Mouse (Mus musculus) regulatory T cell (primary cell): Measurements from ENCODE around the gene Hoxb6.

Experiments used
- in situ Hi-C: fragments of 300-600 bp; cut with MboI, MseI; formaldehyde crosslinking; loops from one replicate; pipeline ENCODE4 v1.15.1; 2025; ENCODE audit warnings: high pct_unique_total_duplicates

The Hoxb6 gene

DNA sequence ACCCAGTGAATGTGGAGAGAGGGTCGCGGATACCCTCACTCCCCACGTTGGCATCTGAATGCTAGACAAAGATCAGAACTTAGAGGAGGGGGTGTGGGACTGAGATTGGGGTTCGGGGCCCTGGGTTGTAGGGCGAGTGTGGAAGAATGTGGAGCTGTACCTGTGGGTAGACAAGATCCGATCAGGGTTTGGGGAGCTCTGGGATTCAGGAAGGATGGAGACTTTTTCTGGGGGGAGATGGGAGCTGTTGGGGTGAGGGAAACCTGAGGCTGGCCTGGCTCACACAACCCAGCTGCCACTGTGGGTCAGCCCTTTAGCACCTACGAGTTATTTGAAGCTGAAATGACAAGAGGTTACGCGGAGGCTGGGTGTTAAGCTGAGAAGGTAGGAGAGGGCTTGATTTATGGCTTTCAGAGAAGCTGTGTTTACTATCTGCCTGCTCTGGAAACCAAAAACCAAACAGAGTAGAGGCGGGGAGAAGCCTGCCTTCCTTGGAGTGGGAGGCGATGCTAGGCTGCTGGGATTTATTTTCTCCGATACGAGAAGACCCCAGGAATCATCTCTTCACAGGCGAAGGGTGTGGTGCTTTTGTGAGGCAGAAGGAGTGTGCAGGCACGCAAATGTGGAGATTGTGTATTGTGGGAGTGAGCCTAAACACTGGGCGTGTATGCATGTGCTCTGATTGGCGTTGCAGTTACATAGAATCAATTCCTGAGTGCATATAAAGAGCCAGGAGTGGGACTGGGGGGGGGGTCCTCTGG, 41.1 kb downstream of the Hoxb6 start:
- in situ Hi-C loops, result no loop called here

DNA sequence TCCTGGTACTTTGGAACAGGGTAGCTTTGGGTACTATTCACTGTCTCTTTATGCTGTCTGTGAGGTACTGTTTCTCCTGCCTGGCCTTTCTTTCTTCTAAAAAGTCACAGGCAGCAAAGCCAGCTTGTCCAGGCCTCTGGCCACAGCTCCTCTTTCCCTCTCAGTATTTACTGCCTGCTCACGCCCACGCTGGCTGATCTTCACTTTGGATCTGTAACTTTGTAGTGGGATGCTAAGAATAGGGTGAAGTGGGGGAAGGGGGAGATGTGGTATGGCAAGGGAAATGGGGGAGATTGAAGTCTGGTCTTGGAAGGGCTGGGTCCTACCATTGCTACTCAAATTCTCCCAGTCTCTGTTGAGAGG, 41.7 kb downstream of the Hoxb6 start:
- in situ Hi-C loops, result no loop called here

- in situ Hi-C loops, result no loop called here
These were observed 42.7 kb downstream of the Hoxb6 start for GRCm38 (mm10) chr11:96334998-96335397.

- in situ Hi-C loops, result no loop called here
These were observed 44.3 kb downstream of the Hoxb6 start for GRCm38 (mm10) chr11:96336597-96336996.

- in situ Hi-C loops, result no loop called here
These were observed 44.8 kb downstream of the Hoxb6 start for GRCm38 (mm10) chr11:96337026-96337425.

- in situ Hi-C loops, result no loop called here
These were observed 46.9 kb downstream of the Hoxb6 start for GRCm38 (mm10) chr11:96338957-96339855.

DNA sequence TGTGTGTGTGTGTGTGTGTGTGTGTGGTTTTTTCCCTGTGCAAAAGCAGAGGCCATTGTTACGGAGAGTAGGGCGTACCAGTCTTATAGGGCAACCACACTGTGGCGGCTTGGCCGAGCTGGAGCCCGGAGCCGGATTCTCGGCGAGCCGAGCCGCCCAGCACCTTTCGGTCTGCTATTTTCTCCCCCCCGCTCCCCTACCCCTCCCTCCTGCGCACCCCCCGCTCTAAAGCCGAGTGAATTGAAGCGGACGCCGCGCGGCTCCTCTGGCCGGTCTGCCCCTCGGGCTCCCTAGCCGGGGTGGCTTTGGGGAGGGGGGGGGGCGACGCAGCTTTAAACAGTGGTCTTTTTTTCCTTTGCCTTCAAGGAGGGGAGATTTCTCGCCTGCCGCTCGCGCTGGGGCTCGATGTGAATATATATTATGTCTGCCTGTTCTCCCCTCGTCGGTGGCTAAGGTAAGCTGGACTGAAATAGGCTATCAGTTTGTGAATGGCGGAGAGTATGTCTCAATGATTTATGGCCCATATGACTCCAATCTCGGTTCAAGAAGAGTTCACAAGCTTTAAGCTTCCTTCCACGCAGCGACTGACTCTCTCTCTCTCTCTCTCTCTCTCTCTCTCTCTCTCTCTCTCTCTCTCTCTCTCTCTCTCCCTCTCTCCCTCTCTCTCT, 48.6 kb downstream of the Hoxb6 start:
- in situ Hi-C loops, result no loop called here

- in situ Hi-C loops, result no loop called here
These were observed 49.7 kb downstream of the Hoxb6 start for GRCm38 (mm10) chr11:96341701-96342575.

DNA sequence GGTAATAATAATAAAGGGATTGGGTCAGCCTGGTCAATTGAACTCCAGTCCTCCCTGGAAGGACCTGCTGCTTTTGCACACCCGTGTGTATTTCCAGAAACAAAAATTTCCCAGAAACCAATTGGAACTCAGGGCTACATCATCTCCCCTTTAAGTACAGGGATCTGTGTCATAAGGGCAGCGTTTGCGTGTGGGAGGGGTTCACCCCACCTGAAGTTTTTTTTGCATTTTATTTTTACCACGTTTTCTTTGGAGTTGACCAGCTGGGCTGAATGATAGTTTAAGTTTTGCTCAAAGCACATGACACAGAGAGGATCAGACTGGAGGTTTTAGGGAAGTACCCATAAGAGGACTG, 50.3 kb downstream of the Hoxb6 start:
- in situ Hi-C loops, result no loop called here

- in situ Hi-C loops, result no loop called here
These were observed 51.0 kb downstream of the Hoxb6 start for GRCm38 (mm10) chr11:96343206-96343745.

DNA sequence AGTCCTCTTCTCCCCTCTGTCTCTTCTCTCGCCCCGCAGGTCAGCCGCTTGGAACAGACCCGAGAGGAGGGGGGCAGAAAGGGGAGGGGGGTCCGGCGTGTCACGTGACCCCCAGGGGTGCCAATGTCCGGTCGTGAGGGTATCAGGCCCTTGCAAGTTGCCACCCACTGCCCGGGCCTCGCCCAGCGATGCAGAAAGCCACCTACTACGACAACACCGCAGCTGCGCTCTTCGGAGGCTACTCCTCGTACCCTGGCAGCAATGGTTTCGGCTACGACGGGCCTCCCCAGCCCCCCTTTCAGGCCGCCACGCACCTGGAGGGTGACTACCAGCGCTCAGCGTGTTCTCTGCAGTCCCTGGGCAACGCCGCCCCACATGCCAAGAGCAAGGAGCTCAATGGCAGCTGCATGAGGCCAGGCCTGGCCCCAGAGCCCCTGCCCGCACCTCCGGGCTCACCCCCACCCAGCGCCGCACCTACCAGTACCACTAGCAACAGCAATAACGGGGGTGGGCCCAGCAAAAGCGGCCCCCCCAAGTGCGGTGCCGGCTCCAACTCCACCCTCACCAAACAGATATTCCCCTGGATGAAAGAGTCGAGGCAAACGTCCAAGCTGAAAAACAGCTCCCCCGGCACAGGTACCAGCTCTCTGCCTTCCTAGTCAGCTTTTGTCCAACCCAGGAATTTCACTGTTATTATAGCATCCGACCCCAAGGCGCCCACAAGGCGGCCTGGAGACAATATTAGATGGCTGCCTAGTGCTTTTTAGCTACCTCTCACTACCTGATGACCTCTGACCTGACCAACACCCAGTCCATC, 52.0 kb downstream of the Hoxb6 start:
- in situ Hi-C loops, result no loop called here

GRCm38 (mm10) chr11:96344878-96345159, 52.5 kb downstream of the Hoxb6 start:
- in situ Hi-C loops, result no loop called here

GRCm38 (mm10) chr11:96345220-96345892, 53.1 kb downstream of the Hoxb6 start:
- in situ Hi-C loops, result no loop called here

- in situ Hi-C loops, result no loop called here
These were observed 53.9 kb downstream of the Hoxb6 start for GRCm38 (mm10) chr11:96345893-96346806.

- in situ Hi-C loops, result no loop called here
These were observed 54.7 kb downstream of the Hoxb6 start for GRCm38 (mm10) chr11:96346916-96347520.

DNA sequence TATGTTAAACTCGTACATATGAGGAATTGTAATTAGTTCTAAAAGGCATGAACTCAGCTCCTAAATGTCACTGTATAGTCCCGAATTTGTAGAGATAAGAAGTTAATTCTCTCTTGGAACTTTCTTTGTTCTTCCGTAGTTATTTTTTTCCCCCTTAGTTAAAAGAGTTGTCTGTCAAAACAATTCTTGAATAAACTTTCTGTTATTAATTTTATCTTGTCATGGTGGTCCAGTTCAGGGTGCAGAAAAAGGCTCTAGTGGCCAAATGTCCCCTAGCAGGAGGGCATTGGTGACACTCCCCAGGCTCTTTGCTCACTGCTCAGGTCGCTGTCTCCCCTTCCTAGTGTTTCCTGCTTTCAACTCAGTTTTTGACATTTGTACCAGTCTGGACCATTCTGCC, 55.4 kb downstream of the Hoxb6 start:
- in situ Hi-C loops, result no loop called here

DNA sequence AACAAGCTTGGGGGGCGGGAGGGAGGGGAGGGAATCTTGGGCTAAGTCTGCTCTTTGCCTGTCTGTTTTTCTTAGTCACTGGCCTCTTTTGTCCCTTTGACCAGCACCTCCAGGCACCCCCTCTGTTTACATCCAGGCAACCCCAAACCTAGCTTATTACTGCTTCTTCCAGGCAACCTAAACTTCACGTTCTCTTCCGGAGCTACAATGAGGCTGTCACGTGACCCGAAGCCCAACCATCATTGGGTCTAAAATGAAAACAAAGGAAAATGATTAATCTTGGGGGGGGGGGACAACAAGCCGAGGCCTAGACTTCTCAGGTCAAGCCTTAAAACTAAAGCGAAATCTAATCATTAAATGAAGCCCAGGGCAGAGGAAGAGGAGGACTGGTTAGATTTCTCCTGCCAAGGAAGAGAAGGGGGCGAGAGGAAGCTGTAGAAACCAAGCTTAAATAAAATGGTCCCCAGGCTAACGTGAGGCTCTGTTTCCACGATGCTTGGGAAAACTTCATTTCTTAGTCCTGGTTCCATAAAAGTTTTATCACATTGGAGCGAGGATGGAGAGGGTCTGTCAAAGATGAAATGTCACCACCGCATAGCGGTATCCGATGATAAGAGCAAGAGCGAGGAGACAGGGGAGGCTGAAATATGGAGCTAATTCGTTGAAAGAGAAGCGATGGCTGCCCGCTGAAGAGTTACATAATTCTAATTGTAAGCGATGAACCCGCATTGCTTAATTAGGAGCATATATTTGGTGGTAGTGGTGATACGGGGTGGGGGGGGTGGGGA, 56.1 kb downstream of the Hoxb6 start:
- in situ Hi-C loops, result no loop called here

- in situ Hi-C loops, result no loop called here
These were observed 56.7 kb downstream of the Hoxb6 start for GRCm38 (mm10) chr11:96348988-96349387.
